8 mouse cellular contexts compared by ENCODE assay signal in the genomic region with DNA sequence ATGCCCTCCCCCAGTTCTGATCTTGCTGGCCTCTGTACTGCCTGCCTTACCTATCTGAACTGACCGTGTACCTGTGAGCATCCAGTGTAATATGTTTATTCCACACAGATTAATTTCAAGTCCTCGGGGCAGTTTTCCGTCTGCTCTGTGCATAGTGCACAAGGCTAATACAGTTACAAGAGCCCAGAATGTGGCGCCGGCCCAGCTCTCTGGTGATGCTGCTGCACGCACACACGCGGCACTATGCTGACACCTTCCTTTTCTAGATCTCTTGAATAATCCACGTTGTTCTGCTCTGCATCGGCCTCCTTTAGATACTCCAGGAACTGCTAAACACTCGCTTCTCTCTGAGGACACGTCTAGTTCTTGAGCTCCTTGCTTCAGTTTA. TPM values are rescaled to one million over a fixed set of nuclear protein-coding genes. Genes with fewer than 3 reads are reported as not detected.
DNase-seq lines count a peak whose midpoint lies in the region; ATAC-seq lines count a peak whose summit lies in the region.

No protein-coding gene starts in this region.

- H3K9ac ChIP-seq in neural tube, embryonic 11.5 days (ENCODE audit: low read length) = no peak overlapping the region
- H3K9ac ChIP-seq in limb, embryonic 11.5 days (ENCODE audit: low read length) = no peak overlapping the region
- H3K9ac ChIP-seq in stomach, embryonic 14.5 days (replicated peaks; ENCODE audit: low read depth, low read length) = no peak overlapping the region

- peak; percentile 3; the same call in 1 of the 2 replicates for ATAC-seq in neural tube, embryonic 11.5 days (ENCODE audit: insufficient read depth, low FRiP score, low TSS enrichment)
- no peak for ATAC-seq in limb, embryonic 11.5 days (ENCODE audit: insufficient number of reproducible peaks, low FRiP score, low TSS enrichment, low read depth)
- ATAC-seq in stomach, embryonic 14.5 days (ENCODE audit: insufficient number of reproducible peaks, insufficient read depth, low FRiP score, low read depth) = peak; percentile 19; the same call in 1 of the 2 replicates

- intact Hi-C loops in heart, postnatal 14 days (cut with DNase I) = loop anchor here (2.0 to 5.0 kb wide), 4 partner anchors 73 to 208 kb away; no protein-coding TSS in a partner anchor

- peaks cover 16% of the 10 kb centered on the region for H3K27me3 ChIP-seq in heart, embryonic 10.5 days (ENCODE audit: insufficient read depth, poor library complexity, severe bottlenecking)
- H3K27me3 ChIP-seq in neural tube, embryonic 11.5 days (ENCODE audit: control insufficient read depth, insufficient read depth, low read length) = no peaks in the 10 kb centered on the region
- no peaks in the 10 kb centered on the region for H3K27me3 ChIP-seq in limb, embryonic 11.5 days (ENCODE audit: control insufficient read depth, insufficient read depth, low read length)
- no peaks in the 10 kb centered on the region for H3K27me3 ChIP-seq in stomach, embryonic 14.5 days (ENCODE audit: control insufficient read depth, insufficient read depth, low read length)

- no peaks in the 10 kb centered on the region for H3K36me3 ChIP-seq in heart, embryonic 10.5 days
- no peaks in the 10 kb centered on the region for H3K36me3 ChIP-seq in neural tube, embryonic 11.5 days (ENCODE audit: control insufficient read depth, insufficient read depth, low read length)
- no peaks in the 10 kb centered on the region for H3K36me3 ChIP-seq in limb, embryonic 11.5 days (ENCODE audit: control insufficient read depth, insufficient read depth, low read length)
- no peaks in the 10 kb centered on the region for H3K36me3 ChIP-seq in stomach, embryonic 14.5 days (ENCODE audit: control insufficient read depth, insufficient read depth, low read length)

- H3K4me2 ChIP-seq in neural tube, embryonic 11.5 days (ENCODE audit: low read depth) = no peak overlapping the region
- H3K4me2 ChIP-seq in limb, embryonic 11.5 days (ENCODE audit: low read depth, severe bottlenecking) = peak overlapping the region; percentile 22; the same call in 1 of the 2 replicates
- peak overlapping the region; percentile 53 for H3K4me2 ChIP-seq in stomach, embryonic 14.5 days (replicated peaks; ENCODE audit: low read depth, low read length)

- 44% methylated on average over 12 of the region's 12 CpGs for WGBS in heart, embryonic 10.5 days
- 52% methylated on average over 12 of the region's 12 CpGs for WGBS in neural tube, embryonic 11.5 days
- WGBS in limb, embryonic 11.5 days = 43% methylated on average over 12 of the region's 12 CpGs
- WGBS in stomach, embryonic 14.5 days = 53% methylated on average over 12 of the region's 12 CpGs

- 0 out of 2 replicates have a peak overlapping the region, but pooled peaks have one; percentile 6 for H3K27ac ChIP-seq in heart, embryonic 10.5 days
- H3K27ac ChIP-seq in neural tube, embryonic 11.5 days (ENCODE audit: low read depth, low read length) = no peak overlapping the region
- H3K27ac ChIP-seq in limb, embryonic 11.5 days (replicated peaks; ENCODE audit: low read depth, low read length) = no peak overlapping the region
- no peak overlapping the region for H3K27ac ChIP-seq in stomach, embryonic 14.5 days (ENCODE audit: low read length)

- peak overlapping the region; percentile 36; the same call in 1 of the 2 replicates for H3K4me3 ChIP-seq in heart, embryonic 10.5 days
- H3K4me3 ChIP-seq in neural tube, embryonic 11.5 days (ENCODE audit: low read depth, low read length) = no peak overlapping the region
- no peak overlapping the region for H3K4me3 ChIP-seq in limb, embryonic 11.5 days (ENCODE audit: low read depth, low read length)
- H3K4me3 ChIP-seq in stomach, embryonic 14.5 days (ENCODE audit: low read depth, low read length) = no peak overlapping the region

- H3K9me3 ChIP-seq in heart, embryonic 10.5 days = no peaks in the 10 kb centered on the region
- no peaks in the 10 kb centered on the region for H3K9me3 ChIP-seq in neural tube, embryonic 11.5 days (ENCODE audit: control insufficient read depth, low read length)
- H3K9me3 ChIP-seq in limb, embryonic 11.5 days (ENCODE audit: control insufficient read depth, low read length) = no peaks in the 10 kb centered on the region
- no peaks in the 10 kb centered on the region for H3K9me3 ChIP-seq in stomach, embryonic 14.5 days (ENCODE audit: control insufficient read depth, low read depth, low read length)

- peaks cover 13% of the 10 kb centered on the region; the same call in 1 of the 2 replicates for H3K4me1 ChIP-seq in heart, embryonic 10.5 days
- H3K4me1 ChIP-seq in neural tube, embryonic 11.5 days (ENCODE audit: control insufficient read depth, insufficient read depth, low read length) = no peaks in the 10 kb centered on the region; the same call in 1 of the 2 replicates
- no peaks in the 10 kb centered on the region for H3K4me1 ChIP-seq in limb, embryonic 11.5 days (ENCODE audit: control insufficient read depth, insufficient read depth, low read length)
- peaks cover 5% of the 10 kb centered on the region; the same call in 1 of the 2 replicates for H3K4me1 ChIP-seq in stomach, embryonic 14.5 days (ENCODE audit: control insufficient read depth, insufficient read depth, low read length)

- DNase-seq in heart, embryonic 10.5 days (ENCODE audit: low spot score) = no peak
- no peak for DNase-seq in heart, postnatal 14 days
- no peak for DNase-seq in neural tube, embryonic 11.5 days (ENCODE audit: low spot score)
- no peak for DNase-seq in neural tube, embryonic 10.5 days (ENCODE audit: extremely low spot score, low spot score)
- DNase-seq in limb, embryonic 11.5 days (ENCODE audit: low spot score) = no peak
- DNase-seq in adrenal gland, adult 2 months = no peak
- no peak for DNase-seq in thymus, postnatal 25 days

RNA-seq across cellular contexts. Expression of gene Cpsf6, which starts 55.9 kb away (rescaled TPM):
- polyA plus RNA-seq in heart, embryonic 10.5 days (2016; fragmentation: Nextera tagmentation; extraction: Ambion mirVana) = 128 and 138 TPM in 2 replicates
- 10 to 100 TPM; 43.6 to 43.8 TPM for total RNA-seq in heart, postnatal 14 days (2021)
- polyA plus RNA-seq in neural tube, embryonic 11.5 days (2014; fragmentation: Nextera tagmentation; extraction: Ambion mirVana) = 228 and 238 TPM in 2 replicates
- 225 and 251 TPM in 2 replicates for polyA plus RNA-seq in limb, embryonic 11.5 days (2014; fragmentation: Nextera tagmentation; extraction: Ambion mirVana)
- polyA plus RNA-seq in stomach, embryonic 14.5 days (2014; fragmentation: Nextera tagmentation; extraction: Ambion mirVana) = 173 and 185 TPM in 2 replicates
- 10 to 100 TPM; 49.8 to 72.7 TPM for total RNA-seq in adrenal gland, adult 2 months (2021)
- 62.5 and 78.5 TPM in 2 replicates for polyA plus RNA-seq in adrenal gland, adult 2 months (2012; rRNA removed)
